Mouse (Mus musculus): ENCODE results near the gene Arhgap29. TPM values are rescaled to one million over a fixed set of nuclear protein-coding genes. Genes with fewer than 3 reads are reported as not detected.

Arhgap29 gene
- polyA plus RNA-seq, 1 experiment: 13.7 TPM

DNA sequence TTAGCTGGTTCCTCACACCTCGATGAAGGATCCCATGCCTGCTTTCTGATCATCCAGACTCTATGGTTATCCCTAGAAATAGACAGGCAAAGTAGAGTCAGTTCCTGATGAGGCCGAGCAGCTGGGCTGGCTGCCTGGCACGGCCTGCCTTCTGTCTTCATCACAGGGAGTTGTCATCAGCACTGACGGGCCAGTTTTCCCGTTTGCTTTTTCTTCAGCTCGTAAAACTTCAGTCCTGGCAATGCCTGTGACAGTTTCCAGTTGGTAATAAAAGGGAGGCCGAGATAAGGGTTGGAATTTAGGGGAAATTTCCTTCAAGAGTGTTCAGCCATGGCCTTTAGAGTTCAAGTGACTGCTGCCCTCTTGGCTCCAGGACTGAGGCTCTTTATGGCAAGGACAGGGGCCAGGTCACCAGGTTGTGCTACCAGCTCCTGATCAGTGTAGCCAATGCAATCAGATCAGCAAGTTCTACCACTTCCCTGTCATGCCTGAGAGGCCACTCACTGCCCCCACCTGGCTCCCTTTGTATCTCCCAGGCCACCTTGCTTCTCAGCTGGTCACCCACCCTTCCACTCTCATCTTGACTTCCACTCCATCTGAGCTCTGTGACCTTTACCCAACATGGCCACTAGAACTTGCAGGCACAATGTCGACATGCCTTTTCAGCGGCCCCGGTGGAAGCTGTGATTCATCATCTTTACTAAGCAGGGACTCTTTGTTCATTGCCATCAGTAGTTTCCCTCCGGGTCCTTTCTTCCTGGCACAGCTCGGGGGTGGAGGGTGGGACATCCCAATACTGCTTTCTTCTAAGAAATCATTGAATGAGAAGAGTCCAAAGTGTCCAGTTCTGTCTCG, 112.4 kb downstream of the Arhgap29 start:
- Histone ChIP-seq H3K4me2 (ENCODE audit: low read depth) (peak overlapping the region; percentile 36), H3K4me3 (no peak overlapping the region), H3K79me2 (ENCODE audit: control insufficient read depth, insufficient read depth) (no peaks in the 10 kb centered on the region), H3K27me3 (ENCODE audit: control insufficient read depth, insufficient read depth, insufficient read length) (no peaks in the 10 kb centered on the region), H3K36me3 (ENCODE audit: control insufficient read depth, insufficient read depth) (no peaks in the 10 kb centered on the region), H3ac (ENCODE audit: control insufficient read depth, insufficient read length) (no peak overlapping the region)
- TF ChIP-seq MYOG (IDR thresholded peaks at IDR 0.05; ENCODE audit: control insufficient read depth in 1 of 3, insufficient read depth in 1 of 3, insufficient read length in 2 of 3, low read depth in 2 of 3) (peak in 2 of 3 experiments; percentile 23 to 73), MYOD1 (IDR thresholded peaks at IDR 0.05; ENCODE audit: control insufficient read depth in 1 of 3, insufficient read length in 2 of 3, low read depth in 2 of 3) (peak; percentile 57 to 97 (median 93)), SRF (IDR thresholded peaks at IDR 0.05; ENCODE audit: control insufficient read depth, insufficient read length, low read depth) (no peak), TCF12 (IDR thresholded peaks at IDR 0.05; ENCODE audit: insufficient read depth, poor library complexity, severe bottlenecking) (peak; percentile 28)

Other genes with a start within 250 kb of the Arhgap29 start
- 3.6 TPM for gene F3, start 229.0 kb upstream of the Arhgap29 start, polyA plus RNA-seq (2012; fragmentation: generic; extraction: Trizol)
- gene Abcd3, start 137.2 kb upstream of the Arhgap29 start, polyA plus RNA-seq (2012; fragmentation: generic; extraction: Trizol): 14.7 TPM
- 1.7 TPM for gene Abca4, start 91.9 kb downstream of the Arhgap29 start, polyA plus RNA-seq (2012; fragmentation: generic; extraction: Trizol)

Data from myocyte (in vitro differentiated cells).